Mouse (Mus musculus) embryonic facial prominence, embryonic 11.5 days (tissue): ENCODE measurements around the gene Fes. TPM values are rescaled to one million over a fixed set of nuclear protein-coding genes. Genes with fewer than 3 reads are reported as not detected.
A peak's percentile ranks its signal among the peaks of the same experiment; 100 is the strongest.

ENCODE experiments used
- ATAC-seq: fragments of 200-750 bp; cut with Nextera tagmentation; replicated peaks from 2 replicates; pipeline ENCODE4 v1.8.0; 2017; ENCODE audit warnings: low read depth; ENCODE audit not compliant: insufficient number of reproducible peaks, low FRiP score, low TSS enrichment
- DNase-seq: peaks from one replicate; pipeline ENCODE4 v3.0.0-alpha.2; 2015; ENCODE audit warnings: low spot score
- H3K27ac ChIP-seq: fragments of 300-500 bp; sonication (generic); replicated peaks from 2 replicates; pipeline ENCODE4 v1.5.1; 2014; ENCODE audit warnings: mild to moderate bottlenecking, low read depth, low read length, control low read depth
- H3K27me3 ChIP-seq: fragments of 300-500 bp; sonication (generic); 2 replicates; pipeline ENCODE4 v1.6.1; 2014; ENCODE audit warnings: mild to moderate bottlenecking, low read length, moderate library complexity, mixed read lengths; ENCODE audit not compliant: control insufficient read depth, insufficient read depth
- H3K36me3 ChIP-seq: fragments of 300-500 bp; sonication (generic); replicated peaks from 2 replicates; pipeline ENCODE4 v1.6.1; 2014; ENCODE audit warnings: low read depth, mild to moderate bottlenecking, low read length, moderate library complexity, mixed read lengths; ENCODE audit not compliant: control insufficient read depth, insufficient read depth
- H3K4me1 ChIP-seq: fragments of 300-500 bp; sonication (generic); 2 replicates; pipeline ENCODE4 v1.6.1; 2014; ENCODE audit warnings: low read length, mixed read lengths; ENCODE audit not compliant: control insufficient read depth, insufficient read depth
- H3K4me2 ChIP-seq: fragments of 300-500 bp; sonication (generic); 2 replicates; pipeline ENCODE4 v1.6.1; 2014; ENCODE audit warnings: low read depth, mild to moderate bottlenecking, control low read depth, low read length, moderate library complexity
- H3K4me3 ChIP-seq: fragments of 300-500 bp; sonication (generic); 2 replicates; pipeline ENCODE4 v1.5.1; 2014; ENCODE audit warnings: low read depth, low read length, control low read depth
- H3K9ac ChIP-seq: fragments of 300-500 bp; sonication (generic); replicated peaks from 2 replicates; pipeline ENCODE4 v1.6.1; 2014; ENCODE audit warnings: mild to moderate bottlenecking, control low read depth, low read length
- H3K9me3 ChIP-seq: fragments of 300-500 bp; sonication (generic); replicated peaks from 2 replicates; pipeline ENCODE4 v1.6.1; 2016; ENCODE audit warnings: mild to moderate bottlenecking, low read length, inconsistent platforms, mixed read lengths; ENCODE audit not compliant: control insufficient read depth
- WGBS: fragments of 180-500 bp; shearing (Covaris S2); extraction: QIAGEN DNeasy Blood & Tissue Kit; methylation state at CpG from one replicate; pipeline ENCODE4 v1.1.7; 2014; 5-methylcytosine and 5-hydroxymethylcytosine counted together
- polyA plus RNA-seq: library from polyadenylated mRNA; unstranded; fragments of >200 nt; fragmentation: Nextera tagmentation; extraction: Ambion mirVana; gene quantifications from 2 replicates; pipeline ENCODE4 v1.2.1, GENCODE M21; 2014

Gene Fes
- polyA plus RNA-seq, 1 experiment from 2014 or later: 8.3 TPM

- no peak overlapping the region for H3K4me2 ChIP-seq
- 77% methylated on average over 3 of the region's 3 CpGs for WGBS
- no peak overlapping the region for H3K4me3 ChIP-seq
- no peaks in the 10 kb centered on the region for H3K36me3 ChIP-seq
- peaks cover 2% of the 10 kb centered on the region; the same call in 1 of the 2 replicates for H3K4me1 ChIP-seq
- no peaks in the 10 kb centered on the region for H3K27me3 ChIP-seq
- H3K9ac ChIP-seq: no peak overlapping the region
- H3K27ac ChIP-seq: no peak overlapping the region
- no peak for DNase-seq
- H3K9me3 ChIP-seq: no peaks in the 10 kb centered on the region
- no peak for ATAC-seq
These were observed 15.6 kb downstream of the Fes start for GRCm38 (mm10) chr7:80372166-80372565.

DNA sequence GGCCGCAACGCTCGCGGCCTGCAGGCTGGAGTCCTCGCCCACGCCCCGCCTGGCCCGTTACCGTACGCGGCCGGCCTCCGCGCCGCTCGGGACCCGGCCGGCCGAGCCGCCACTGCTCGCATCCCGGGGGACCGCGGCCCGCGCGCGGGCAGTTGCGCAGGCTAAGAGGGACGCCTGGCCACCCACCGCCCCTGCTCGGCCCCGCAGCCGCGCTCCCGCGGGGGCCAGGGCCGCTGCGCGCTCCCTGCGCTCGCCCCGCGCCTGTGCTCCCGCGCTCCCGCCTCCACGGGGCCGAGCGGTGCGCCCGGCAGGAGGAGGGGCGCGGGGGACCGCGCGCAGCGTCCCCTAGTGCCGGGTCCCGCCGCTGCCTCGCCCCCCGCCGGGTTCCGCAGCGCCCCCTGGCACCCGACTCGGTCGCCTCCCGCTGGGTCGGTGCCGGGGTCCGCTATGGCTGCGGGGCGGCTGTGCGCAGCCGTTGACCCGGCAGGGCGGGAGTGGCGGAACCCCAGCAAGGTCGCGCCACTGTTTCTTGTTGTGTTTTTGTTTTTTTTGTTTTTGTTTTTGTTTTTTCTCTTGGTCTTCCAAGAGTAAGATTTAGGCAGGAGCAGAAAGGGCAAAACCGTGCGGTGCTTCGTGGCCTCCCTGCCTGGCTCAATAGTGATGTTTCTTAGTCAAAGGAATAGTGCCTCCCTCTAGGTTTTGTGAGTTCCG, 16.6 kb downstream of the Fes start, which contains the start of gene Man2a2:
Man2a2 (minus strand) TSS at position 335 of the 711 bp plus-strand sequence.
- Histone ChIP-seq H3K27me3 (no peaks in the 10 kb centered on the region), H3K4me3 (peak within 1 kb of the TSS; percentile 91), H3K27ac (peak within 1 kb of the TSS; percentile 72), H3K9ac (peak within 1 kb of the TSS; percentile 86), H3K4me2 (peak within 1 kb of the TSS; percentile 78), H3K4me1 (peaks cover 2% of the 10 kb centered on the region; the same call in 1 of the 2 replicates), H3K9me3 (no peaks in the 10 kb centered on the region), H3K36me3 (peaks cover 7% of the 10 kb centered on the region; the same call in 1 of the 2 replicates)
- peak; percentile 68 for ATAC-seq
- DNase-seq: peak; percentile 86
- WGBS: under 1% methylated on average over 58 of the region's 86 CpGs

DNA sequence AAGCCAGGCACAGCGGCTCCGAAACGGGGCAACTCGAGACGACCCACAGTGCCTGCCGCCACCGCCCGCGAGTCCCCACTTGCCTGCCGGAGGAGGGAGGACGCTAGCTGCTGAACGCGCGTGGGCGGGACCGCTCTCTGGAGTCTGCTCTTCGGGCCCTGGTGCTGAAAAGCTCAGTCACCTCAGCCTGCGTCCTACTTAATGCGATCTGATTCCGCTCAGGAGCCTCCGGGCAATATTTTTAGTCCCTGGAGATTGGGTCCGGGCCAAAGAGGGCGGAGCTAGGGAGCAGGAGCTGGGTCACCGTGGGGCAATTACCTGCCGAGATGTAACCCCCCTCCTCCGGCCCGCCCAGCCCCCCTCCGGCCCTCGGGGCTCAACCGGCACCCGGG, 17.1 kb downstream of the Fes start:
- no peaks in the 10 kb centered on the region for H3K9me3 ChIP-seq
- peak overlapping the region; percentile 86 for H3K9ac ChIP-seq
- H3K27ac ChIP-seq: peak overlapping the region; percentile 72
- ATAC-seq (peak; percentile 11; the same call in 1 of the 2 replicates), DNase-seq (peak; percentile 77)
- 0% methylated on average over 24 of the region's 31 CpGs for WGBS
- H3K27me3 ChIP-seq: no peaks in the 10 kb centered on the region
- H3K36me3 ChIP-seq: peaks cover 7% of the 10 kb centered on the region; the same call in 1 of the 2 replicates
- peaks cover 2% of the 10 kb centered on the region; the same call in 1 of the 2 replicates for H3K4me1 ChIP-seq
- peak overlapping the region; percentile 91 for H3K4me3 ChIP-seq
- peak overlapping the region; percentile 78 for H3K4me2 ChIP-seq

DNA sequence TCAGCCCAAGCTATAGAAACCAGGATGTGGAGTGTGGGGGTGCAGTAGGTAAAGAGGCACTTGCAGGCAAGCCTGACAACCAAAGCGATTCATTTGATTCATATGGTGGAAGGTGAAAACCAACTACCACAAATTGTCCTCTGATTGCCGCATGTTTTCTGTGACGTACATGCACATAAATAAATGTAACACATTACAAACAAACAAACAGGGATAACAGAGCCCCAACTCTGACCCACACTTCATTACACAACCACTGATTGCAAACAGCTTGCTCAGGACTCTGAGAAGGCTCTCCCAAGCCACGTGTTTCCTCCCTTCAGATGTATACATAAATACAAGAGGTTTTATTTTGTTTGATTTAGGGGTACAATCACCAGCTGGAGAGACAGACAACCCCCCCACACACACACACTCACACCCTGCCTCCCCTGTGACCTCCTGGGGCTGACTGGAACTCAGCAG, 17.7 kb downstream of the Fes start:
- peak overlapping the region; percentile 78 for H3K4me2 ChIP-seq
- peak overlapping the region; percentile 91 for H3K4me3 ChIP-seq
- ATAC-seq (no peak), DNase-seq (peak; percentile 44)
- WGBS: 35% methylated on average over 4 of the region's 4 CpGs
- H3K4me1 ChIP-seq: peaks cover 2% of the 10 kb centered on the region; the same call in 1 of the 2 replicates
- H3K36me3 ChIP-seq: peaks cover 7% of the 10 kb centered on the region; the same call in 1 of the 2 replicates
- H3K9me3 ChIP-seq: no peaks in the 10 kb centered on the region
- H3K27ac ChIP-seq: no peak overlapping the region
- H3K27me3 ChIP-seq: no peaks in the 10 kb centered on the region
- H3K9ac ChIP-seq: peak overlapping the region; percentile 86

DNA sequence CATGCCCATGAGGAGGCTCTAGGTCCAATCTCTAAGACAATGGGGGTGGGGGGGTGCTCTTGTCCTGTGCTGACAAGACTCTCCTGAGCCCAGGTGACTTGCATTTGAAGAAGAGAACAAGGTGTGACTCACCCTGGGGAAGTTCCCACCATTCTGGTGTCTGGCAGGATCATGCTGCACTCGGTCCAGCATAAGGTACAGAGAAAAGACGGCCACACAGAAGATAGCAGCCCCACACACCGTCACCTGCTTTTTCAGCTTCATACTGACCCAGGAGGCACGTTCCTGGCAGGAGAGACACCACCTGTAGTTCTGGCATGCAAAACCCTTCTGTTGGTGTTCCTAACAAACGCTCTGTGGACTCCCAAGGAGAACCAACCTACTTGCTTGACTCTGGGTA, 18.3 kb downstream of the Fes start:
- no peak for ATAC-seq
- H3K4me2 ChIP-seq: no peak overlapping the region
- no peak overlapping the region for H3K9ac ChIP-seq
- H3K27me3 ChIP-seq: no peaks in the 10 kb centered on the region
- peaks cover 2% of the 10 kb centered on the region; the same call in 1 of the 2 replicates for H3K4me1 ChIP-seq
- H3K27ac ChIP-seq: no peak overlapping the region
- peaks cover 7% of the 10 kb centered on the region; the same call in 1 of the 2 replicates for H3K36me3 ChIP-seq
- WGBS: 60% methylated on average over 5 of the region's 5 CpGs
- H3K4me3 ChIP-seq: no peak overlapping the region
- H3K9me3 ChIP-seq: no peaks in the 10 kb centered on the region
- no peak for DNase-seq

- no peak overlapping the region for H3K4me3 ChIP-seq
- no peaks in the 10 kb centered on the region for H3K9me3 ChIP-seq
- WGBS: 86% methylated on average over 20 of the region's 20 CpGs
- ATAC-seq (no peak), DNase-seq (no peak)
- H3K4me1 ChIP-seq: peaks cover 2% of the 10 kb centered on the region; the same call in 1 of the 2 replicates
- no peak overlapping the region for H3K27ac ChIP-seq
- H3K4me2 ChIP-seq: no peak overlapping the region
- H3K36me3 ChIP-seq: peaks cover 7% of the 10 kb centered on the region; the same call in 1 of the 2 replicates
- H3K9ac ChIP-seq: no peak overlapping the region
- H3K27me3 ChIP-seq: no peaks in the 10 kb centered on the region
These were observed 18.9 kb downstream of the Fes start for GRCm38 (mm10) chr7:80368635-80369421.

- DNase-seq (no peak), ATAC-seq (no peak)
- Histone ChIP-seq H3K9ac (no peak overlapping the region), H3K4me1 (peaks cover 2% of the 10 kb centered on the region; the same call in 1 of the 2 replicates), H3K27ac (no peak overlapping the region), H3K4me3 (no peak overlapping the region), H3K27me3 (no peaks in the 10 kb centered on the region), H3K4me2 (no peak overlapping the region), H3K9me3 (no peaks in the 10 kb centered on the region), H3K36me3 (peaks cover 7% of the 10 kb centered on the region; the same call in 1 of the 2 replicates)
- 91% methylated on average over 9 of the region's 9 CpGs for WGBS
These were observed 19.7 kb downstream of the Fes start for GRCm38 (mm10) chr7:80368009-80368408.
